Mouse (Mus musculus) embryonic facial prominence, embryonic 10.5 days (tissue): ENCODE data around the gene Pxylp1. TPM values are rescaled to one million over a fixed set of nuclear protein-coding genes. Genes with fewer than 3 reads are reported as not detected.

Experiments used
- DNase-seq: peaks from one replicate; pipeline ENCODE4 v3.0.0-alpha.2; 2017; ENCODE audit warnings: low spot score
- H3K27ac ChIP-seq: fragments of 300-500 bp; sonication (generic); replicated peaks from 2 replicates; pipeline ENCODE4 v1.5.1; 2016; ENCODE audit warnings: mild to moderate bottlenecking
- H3K27me3 ChIP-seq: fragments of 300-500 bp; sonication (generic); replicated peaks from 2 replicates; pipeline ENCODE4 v1.6.1; 2016; ENCODE audit warnings: low read depth, mild to moderate bottlenecking; ENCODE audit not compliant: poor library complexity, severe bottlenecking
- H3K36me3 ChIP-seq: fragments of 300-500 bp; sonication (generic); replicated peaks from 2 replicates; pipeline ENCODE4 v1.6.1; 2016; ENCODE audit warnings: mild to moderate bottlenecking, moderate library complexity
- H3K4me1 ChIP-seq: fragments of 300-500 bp; sonication (generic); 2 replicates; pipeline ENCODE4 v1.6.1; 2016
- H3K4me3 ChIP-seq: fragments of 300-500 bp; sonication (generic); 2 replicates; pipeline ENCODE4 v1.5.1; 2016; ENCODE audit warnings: mild to moderate bottlenecking, moderate library complexity
- H3K9me3 ChIP-seq: fragments of 300-500 bp; sonication (generic); 2 replicates; pipeline ENCODE4 v1.6.1; 2016; ENCODE audit warnings: mild to moderate bottlenecking
- WGBS: fragments of 180-500 bp; shearing (Covaris S2); methylation state at CpG from one replicate; pipeline ENCODE4 v1.1.7; 2016; 5-methylcytosine and 5-hydroxymethylcytosine counted together
- polyA plus RNA-seq: library from polyadenylated mRNA; unstranded; fragments of >200 nt; fragmentation: Nextera tagmentation; extraction: Ambion mirVana; gene quantifications from 2 replicates; pipeline ENCODE4 v1.2.1, GENCODE M21; 2016

The Pxylp1 gene
- polyA plus RNA-seq, 1 experiment from 2014 or later: 16.7 TPM

GRCm38 (mm10) chr9:96914005-96914404 lies 21.5 kb upstream of the Pxylp1 start:
- Histone ChIP-seq H3K36me3 (no peaks in the 10 kb centered on the region), H3K27ac (no peak overlapping the region), H3K9me3 (no peaks in the 10 kb centered on the region), H3K27me3 (no peaks in the 10 kb centered on the region), H3K4me3 (no peak overlapping the region), H3K4me1 (no peaks in the 10 kb centered on the region)
- 90% methylated on average over 3 of the region's 3 CpGs for WGBS
- no peak for DNase-seq

DNA sequence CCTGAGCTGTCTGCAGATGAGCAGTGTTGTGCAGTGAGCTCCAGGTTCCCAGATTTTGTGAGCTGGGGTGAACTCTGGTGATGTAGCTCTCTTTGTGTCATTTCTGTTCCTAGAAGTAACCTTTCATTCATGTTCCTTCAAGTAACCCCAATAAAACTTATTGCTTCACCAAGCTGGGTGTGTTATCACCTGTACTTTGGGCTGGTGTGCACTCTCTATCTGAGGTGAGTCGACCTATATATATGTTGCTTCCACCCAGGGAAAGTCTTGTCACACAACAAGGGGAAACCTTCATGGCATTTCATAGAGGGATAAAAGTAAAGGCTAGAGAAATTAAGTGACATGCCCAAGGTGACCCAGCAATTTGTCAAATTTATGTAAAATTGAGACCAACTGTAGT lies 17.0 kb upstream of the Pxylp1 start:
- no peak overlapping the region for H3K27ac ChIP-seq
- no peaks in the 10 kb centered on the region for H3K27me3 ChIP-seq
- DNase-seq: no peak
- WGBS: 87% methylated on average over 1 of the region's 1 CpGs
- H3K9me3 ChIP-seq: no peaks in the 10 kb centered on the region
- H3K4me3 ChIP-seq: no peak overlapping the region
- H3K4me1 ChIP-seq: no peaks in the 10 kb centered on the region
- H3K36me3 ChIP-seq: no peaks in the 10 kb centered on the region

DNA sequence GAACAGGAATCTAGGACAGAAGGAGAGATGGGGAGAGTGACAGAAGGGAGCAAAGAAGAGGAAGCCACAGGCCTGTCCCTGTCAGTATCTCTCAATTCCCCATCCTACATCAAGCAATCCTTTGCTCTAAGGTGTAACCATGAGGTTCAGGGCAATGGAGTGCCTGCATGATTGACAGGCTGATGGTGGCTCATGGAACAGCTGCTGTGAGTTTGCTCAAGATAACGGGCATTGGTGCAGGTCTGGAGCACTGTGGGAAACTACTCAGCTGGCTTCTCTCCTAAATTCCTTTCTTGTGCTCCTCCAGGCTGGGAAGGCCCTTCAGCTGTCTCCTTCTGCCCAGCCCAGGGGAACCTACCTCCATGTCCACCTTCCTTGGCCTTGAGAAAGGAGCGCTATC lies 16.3 kb upstream of the Pxylp1 start:
- Histone ChIP-seq H3K4me3 (no peak overlapping the region), H3K4me1 (no peaks in the 10 kb centered on the region), H3K27me3 (no peaks in the 10 kb centered on the region), H3K27ac (no peak overlapping the region), H3K36me3 (no peaks in the 10 kb centered on the region), H3K9me3 (no peaks in the 10 kb centered on the region)
- DNase-seq: no peak
- 79% methylated on average over 2 of the region's 2 CpGs for WGBS

GRCm38 (mm10) chr9:96904360-96905355 lies 12.2 kb upstream of the Pxylp1 start:
- Histone ChIP-seq H3K9me3 (no peaks in the 10 kb centered on the region), H3K36me3 (no peaks in the 10 kb centered on the region), H3K4me3 (no peak overlapping the region), H3K27ac (no peak overlapping the region), H3K4me1 (no peaks in the 10 kb centered on the region), H3K27me3 (no peaks in the 10 kb centered on the region)
- no peak for DNase-seq
- WGBS: 90% methylated on average over 7 of the region's 7 CpGs

DNA sequence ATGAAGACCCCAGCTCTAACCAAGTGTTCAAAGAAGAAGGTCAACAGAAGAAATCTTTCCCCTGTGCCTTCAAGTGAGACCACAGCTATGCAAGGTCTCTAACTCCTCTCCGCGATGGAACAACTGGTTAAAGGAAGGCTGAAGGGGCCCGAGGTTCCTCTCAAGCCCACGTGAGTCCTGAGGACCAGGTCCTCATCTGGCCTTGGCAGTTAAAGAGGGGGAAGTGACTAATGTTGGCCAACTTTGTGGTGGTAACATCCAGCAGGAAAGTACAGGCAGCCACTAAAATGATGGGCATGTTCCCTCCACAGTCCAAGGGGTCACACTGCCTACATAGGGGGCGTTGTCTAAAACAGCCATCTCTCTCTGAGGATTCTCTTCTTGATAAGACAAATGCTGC lies 7.2 kb upstream of the Pxylp1 start:
- Histone ChIP-seq H3K27ac (no peak overlapping the region), H3K36me3 (no peaks in the 10 kb centered on the region), H3K4me3 (no peak overlapping the region), H3K9me3 (no peaks in the 10 kb centered on the region), H3K27me3 (no peaks in the 10 kb centered on the region), H3K4me1 (no peaks in the 10 kb centered on the region)
- WGBS: 83% methylated on average over 5 of the region's 5 CpGs
- no peak for DNase-seq

GRCm38 (mm10) chr9:96899004-96899403 lies 6.5 kb upstream of the Pxylp1 start:
- Histone ChIP-seq H3K27ac (no peak overlapping the region), H3K9me3 (no peaks in the 10 kb centered on the region), H3K27me3 (no peaks in the 10 kb centered on the region), H3K4me1 (no peaks in the 10 kb centered on the region), H3K36me3 (no peaks in the 10 kb centered on the region), H3K4me3 (no peak overlapping the region)
- DNase-seq: no peak

- Histone ChIP-seq H3K4me1 (peaks cover 20% of the 10 kb centered on the region), H3K9me3 (no peaks in the 10 kb centered on the region), H3K36me3 (no peaks in the 10 kb centered on the region), H3K27ac (no peak overlapping the region), H3K27me3 (peaks cover 3% of the 10 kb centered on the region), H3K4me3 (no peak overlapping the region)
- no peak for DNase-seq
- WGBS: 97% methylated on average over 1 of the region's 1 CpGs
These were observed 4.2 kb upstream of the Pxylp1 start for GRCm38 (mm10) chr9:96896690-96897089.

DNA sequence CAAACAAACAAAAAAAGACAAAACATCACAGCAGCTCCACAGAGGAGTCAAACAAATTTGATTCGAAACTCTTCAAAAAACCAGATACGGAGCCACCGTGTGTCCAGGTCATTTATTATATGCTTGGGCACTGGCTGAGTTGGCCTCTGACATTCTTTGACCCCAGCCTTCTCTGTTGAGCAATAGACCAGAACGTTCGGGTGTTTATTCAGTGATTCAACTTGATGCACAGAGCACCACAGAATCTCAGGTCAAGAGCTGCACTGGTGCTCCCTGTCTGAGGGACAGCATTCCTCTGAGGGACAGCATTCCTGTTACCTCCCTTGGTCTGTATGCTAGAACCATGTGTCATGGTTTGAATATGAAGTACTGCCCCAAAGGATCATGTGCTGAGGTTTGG lies 1.1 kb upstream of the Pxylp1 start:
- Histone ChIP-seq H3K4me1 (peaks cover 45% of the 10 kb centered on the region), H3K4me3 (no peak overlapping the region), H3K27ac (no peak overlapping the region), H3K36me3 (no peaks in the 10 kb centered on the region), H3K9me3 (no peaks in the 10 kb centered on the region), H3K27me3 (peaks cover 28% of the 10 kb centered on the region)
- DNase-seq: no peak
- 70% methylated on average over 5 of the region's 5 CpGs for WGBS

DNA sequence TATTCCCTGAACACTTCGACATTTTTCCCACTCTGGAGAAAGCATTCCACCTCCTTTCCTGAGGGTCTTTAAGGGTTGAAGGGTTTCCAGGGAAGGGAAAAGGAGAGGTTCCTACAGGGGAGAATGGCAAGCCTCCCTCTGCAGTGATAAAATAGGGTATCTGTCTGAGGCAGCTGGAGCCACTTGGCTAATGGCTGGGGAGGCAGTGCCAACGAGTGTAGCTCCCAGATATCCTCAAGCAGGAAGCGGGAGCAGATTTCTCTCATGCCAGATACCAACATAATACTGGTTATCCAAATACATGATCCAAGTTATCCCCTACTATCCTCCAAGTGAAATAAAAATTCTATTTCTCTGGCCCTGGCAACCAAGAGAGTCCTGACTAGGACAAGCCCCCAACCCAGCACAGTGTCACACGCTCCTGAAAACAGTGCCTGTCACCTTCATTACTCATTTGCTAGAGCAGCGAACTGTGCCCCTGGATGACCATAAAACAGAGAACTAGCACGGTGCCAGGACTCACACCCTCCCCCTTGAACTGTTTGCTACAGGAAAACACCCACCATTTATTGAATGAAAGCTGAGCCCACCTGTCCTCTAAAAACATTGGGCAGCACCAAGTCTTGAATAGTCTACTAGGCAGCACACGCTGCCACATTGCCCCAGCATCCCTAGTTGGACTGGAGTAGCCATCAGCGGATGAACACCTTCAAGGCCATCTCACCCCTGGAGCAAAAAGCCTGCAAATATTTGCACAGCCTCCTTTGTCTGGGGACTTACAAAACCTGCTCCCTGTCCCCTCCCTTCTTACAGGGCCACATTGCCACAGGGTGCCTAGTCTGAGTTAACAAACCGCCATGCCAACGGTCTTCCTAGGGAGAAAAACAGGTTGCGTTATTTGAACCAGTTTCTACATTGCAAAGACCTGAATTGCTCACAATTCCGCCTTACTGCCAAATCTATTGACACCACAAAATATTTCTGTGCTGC lies 833 bp downstream of the Pxylp1 start:
- Histone ChIP-seq H3K27ac (peak overlapping the region; percentile 40; the same call in 1 of the 2 replicates), H3K4me1 (peaks cover 57% of the 10 kb centered on the region), H3K4me3 (no peak overlapping the region), H3K27me3 (peaks cover 47% of the 10 kb centered on the region), H3K36me3 (no peaks in the 10 kb centered on the region), H3K9me3 (no peaks in the 10 kb centered on the region)
- WGBS: 73% methylated on average over 12 of the region's 12 CpGs
- DNase-seq: no peak

DNA sequence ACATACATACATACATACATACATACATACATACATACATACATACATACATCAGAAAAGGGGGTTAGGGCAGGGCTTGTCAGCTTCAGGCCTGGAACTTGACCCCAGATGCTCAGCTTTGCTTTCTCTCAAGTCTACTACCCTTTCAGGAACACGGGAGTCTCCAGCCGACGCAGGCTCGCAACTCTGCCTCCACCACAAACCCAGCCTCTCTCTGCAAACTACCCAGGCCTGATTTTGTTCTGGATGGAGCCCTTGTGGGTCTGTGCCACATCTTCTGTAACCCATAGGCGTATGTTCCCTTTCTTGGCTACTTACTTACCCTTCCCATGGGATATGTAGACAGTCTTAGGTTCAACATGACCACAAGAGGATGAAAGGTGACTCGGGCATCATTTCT lies 1.7 kb downstream of the Pxylp1 start:
- whole genome bisulfite sequencing: 85% methylated on average over 6 of the region's 6 CpGs
- Histone ChIP-seq H3K4me3 (no peak overlapping the region), H3K9me3 (no peaks in the 10 kb centered on the region), H3K27me3 (peaks cover 49% of the 10 kb centered on the region), H3K4me1 (peaks cover 59% of the 10 kb centered on the region), H3K36me3 (no peaks in the 10 kb centered on the region), H3K27ac (no peak overlapping the region; the same call in 1 of the 2 replicates)
- DNase-seq: no peak

DNA sequence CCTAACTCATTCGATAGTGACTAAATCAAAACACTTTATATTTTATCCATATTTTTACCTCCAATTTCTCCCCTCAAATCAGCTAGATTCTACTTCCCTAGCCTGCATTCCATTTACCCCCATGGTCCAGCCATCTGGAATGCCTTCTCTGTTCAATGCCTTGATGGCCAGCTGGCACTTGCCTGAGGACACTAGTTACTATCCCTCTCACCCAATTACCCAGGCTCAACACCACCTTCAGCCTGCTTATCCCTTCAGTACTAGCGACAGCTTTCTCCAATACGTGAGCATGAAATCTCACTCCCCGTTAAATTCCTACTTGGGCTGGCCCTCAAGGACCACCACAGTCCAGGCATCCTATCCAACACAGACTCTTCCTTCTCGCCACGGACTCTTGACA lies 2.2 kb downstream of the Pxylp1 start:
- H3K4me1 ChIP-seq: peaks cover 61% of the 10 kb centered on the region
- no peak for DNase-seq
- 0 out of 2 replicates have a peak overlapping the region, but pooled peaks have one; percentile 78 for H3K4me3 ChIP-seq
- H3K9me3 ChIP-seq: no peaks in the 10 kb centered on the region
- no peaks in the 10 kb centered on the region for H3K36me3 ChIP-seq
- 72% methylated on average over 6 of the region's 6 CpGs for WGBS
- H3K27ac ChIP-seq: peak overlapping the region; percentile 95
- peaks cover 49% of the 10 kb centered on the region for H3K27me3 ChIP-seq

DNA sequence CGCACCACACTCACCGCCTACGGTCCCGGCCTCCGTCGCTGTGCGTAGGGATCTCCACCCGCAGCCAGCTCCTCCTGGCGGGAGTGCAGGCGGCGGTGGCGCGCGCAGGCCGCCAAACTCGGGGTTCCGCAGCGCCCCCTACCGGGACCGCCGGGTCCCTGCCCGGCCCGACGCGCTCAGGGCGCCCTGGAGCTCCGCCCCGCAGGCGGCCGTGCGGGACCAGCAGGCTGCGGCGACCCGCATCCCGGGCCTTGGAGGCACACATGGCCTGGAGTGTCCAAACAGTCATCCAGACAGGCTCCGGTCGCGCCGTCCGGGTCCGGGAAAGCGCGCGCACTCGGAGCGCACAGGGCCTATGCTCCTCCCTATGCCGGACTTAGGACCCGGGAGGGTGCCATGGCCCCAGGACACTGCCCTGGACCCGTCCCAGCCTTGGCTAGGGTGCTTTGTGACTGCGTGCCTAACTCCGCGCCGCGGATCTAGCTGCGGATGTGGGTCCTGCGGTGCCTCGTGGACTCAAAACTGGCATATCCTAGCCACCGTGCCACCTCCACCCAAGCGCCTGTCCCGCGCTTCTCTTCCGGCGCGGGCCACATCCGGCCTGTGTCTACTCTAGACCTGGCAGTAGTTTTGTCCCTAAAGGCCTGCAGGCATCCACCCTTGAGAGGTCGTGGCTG lies 3.0 kb downstream of the Pxylp1 start:
- Histone ChIP-seq H3K4me3 (peak overlapping the region; percentile 78), H3K27me3 (peaks cover 49% of the 10 kb centered on the region), H3K9me3 (no peaks in the 10 kb centered on the region), H3K27ac (peak overlapping the region; percentile 95), H3K4me1 (peaks cover 61% of the 10 kb centered on the region), H3K36me3 (no peaks in the 10 kb centered on the region)
- DNase-seq: peak; percentile 93
- under 1% methylated on average over 66 of the region's 66 CpGs for WGBS
